Mouse (Mus musculus) ovary, postnatal 10 days (tissue): ENCODE measurements around the gene St3gal2.
A peak's percentile ranks its signal among the peaks of the same experiment; 100 is the strongest.
"Not testable (repeated sequence)": the region's sequence is repeated elsewhere in the genome, so short reads cannot be mapped to it uniquely, and the experiment has no call there.

Source experiments
- DNase-seq: peaks from one replicate; pipeline ENCODE4 v3.0.0; 2022; ENCODE audit warnings: low spot score

St3gal2 gene

GRCm38 (mm10) chr8:110911576-110912570, 7.8 kb upstream of the St3gal2 start:
- DNase-seq: no peak

GRCm38 (mm10) chr8:110917415-110917814, 2.3 kb upstream of the St3gal2 start:
- DNase-seq: no peak

DNA sequence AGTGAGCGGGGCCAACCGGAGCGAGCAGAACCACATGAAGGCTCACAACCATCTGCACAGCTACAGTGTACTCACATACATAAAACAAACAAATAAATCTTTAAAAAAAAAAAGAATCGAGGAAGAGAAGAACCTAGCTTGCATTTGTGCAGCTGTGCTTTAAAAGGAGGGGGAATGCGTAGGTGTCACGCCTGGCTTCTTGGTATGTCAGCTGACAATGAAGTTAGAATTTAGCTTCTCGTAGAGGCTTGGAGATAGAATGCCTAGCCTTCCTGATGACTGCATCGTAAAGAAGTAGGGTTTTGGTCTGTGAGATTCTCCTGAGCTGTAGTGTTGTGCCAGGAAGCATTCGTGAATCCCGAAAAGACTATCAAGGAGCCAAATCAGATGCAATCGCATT, 1.7 kb upstream of the St3gal2 start:
- DNase-seq: no peak

DNA sequence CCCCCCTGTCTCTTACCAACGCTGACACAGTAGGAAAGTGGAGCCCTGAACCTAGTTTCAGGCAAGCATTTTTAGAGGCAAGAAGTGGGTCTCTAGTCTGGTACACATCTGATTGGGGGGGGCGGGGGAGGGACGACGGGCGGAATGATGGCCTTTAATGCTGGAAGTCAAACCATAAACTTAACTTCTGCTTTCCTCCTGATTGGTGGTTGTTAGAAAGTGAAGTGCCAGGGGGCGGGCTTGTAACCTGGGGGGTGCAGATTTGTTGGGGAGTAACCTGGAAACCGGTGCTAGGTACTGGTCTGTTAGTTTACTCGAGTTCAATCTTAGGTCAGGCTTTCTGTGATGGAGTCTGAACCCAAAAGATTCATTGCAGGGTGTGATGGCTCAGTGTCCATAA, 1.3 kb upstream of the St3gal2 start:
- no peak for DNase-seq

DNA sequence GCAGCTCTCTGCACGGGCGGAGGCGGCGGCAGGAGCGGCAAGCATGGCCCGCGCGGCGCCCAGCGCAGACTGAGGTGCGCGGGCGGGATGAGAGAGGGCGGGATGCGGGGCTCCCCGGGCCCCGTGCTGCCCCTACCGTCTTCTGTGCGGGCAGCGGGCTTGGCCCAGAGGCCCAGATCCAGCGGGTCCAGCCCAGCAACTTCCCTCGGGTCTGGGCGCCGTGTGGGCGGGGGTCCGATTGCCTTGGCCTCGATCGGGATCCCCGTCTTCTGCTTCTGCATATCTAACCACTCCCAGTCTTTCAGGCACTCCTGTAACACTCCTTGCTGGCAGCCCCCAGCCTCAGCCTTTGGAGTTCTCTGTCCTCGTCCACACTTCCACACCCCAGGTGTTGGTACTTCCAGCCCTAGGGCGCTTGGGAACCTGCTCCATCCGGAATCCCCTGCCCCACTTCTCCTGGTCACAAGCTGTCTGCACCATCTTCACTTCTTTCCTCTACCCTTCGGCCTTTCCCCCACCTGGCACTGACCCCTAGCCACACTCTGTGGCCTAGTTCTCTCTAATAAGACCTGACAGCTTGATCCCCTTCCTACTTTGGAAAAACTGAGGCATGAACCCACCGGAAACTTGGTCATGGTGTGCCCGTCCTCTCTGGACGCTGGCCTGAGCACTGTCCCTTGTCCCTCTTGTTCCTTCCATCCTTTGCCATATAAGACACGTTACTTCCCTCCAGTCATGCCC, 480 bp downstream of the St3gal2 start:
- peak; percentile 31 for DNase-seq

DNA sequence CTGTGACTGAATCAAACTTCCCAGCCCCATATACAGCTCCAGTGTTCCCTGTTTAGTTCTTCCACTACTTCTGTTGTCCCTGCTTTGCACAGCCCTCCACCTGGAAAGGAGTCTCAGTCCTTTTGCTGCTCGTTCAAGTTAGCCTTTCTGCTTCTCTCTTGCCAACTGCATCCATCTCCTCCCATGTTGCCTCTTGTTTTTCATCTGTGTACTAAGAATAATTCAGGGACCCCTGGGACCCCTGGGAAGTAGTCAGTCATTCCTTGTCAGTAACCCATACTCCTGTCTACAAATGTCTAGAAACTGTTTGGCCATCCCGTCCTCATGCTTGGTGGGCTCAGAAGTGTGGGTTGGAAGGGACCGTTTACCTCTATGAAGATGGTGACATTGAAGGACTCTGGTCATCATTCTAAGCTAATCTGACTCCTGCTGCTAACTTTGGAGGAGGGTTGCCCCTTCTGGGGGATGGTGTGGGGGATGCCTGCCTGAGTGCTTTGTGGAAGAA, 1.1 kb downstream of the St3gal2 start:
- DNase-seq: no peak

GRCm38 (mm10) chr8:110921492-110922230, 1.9 kb downstream of the St3gal2 start:
- DNase-seq: no peak

DNA sequence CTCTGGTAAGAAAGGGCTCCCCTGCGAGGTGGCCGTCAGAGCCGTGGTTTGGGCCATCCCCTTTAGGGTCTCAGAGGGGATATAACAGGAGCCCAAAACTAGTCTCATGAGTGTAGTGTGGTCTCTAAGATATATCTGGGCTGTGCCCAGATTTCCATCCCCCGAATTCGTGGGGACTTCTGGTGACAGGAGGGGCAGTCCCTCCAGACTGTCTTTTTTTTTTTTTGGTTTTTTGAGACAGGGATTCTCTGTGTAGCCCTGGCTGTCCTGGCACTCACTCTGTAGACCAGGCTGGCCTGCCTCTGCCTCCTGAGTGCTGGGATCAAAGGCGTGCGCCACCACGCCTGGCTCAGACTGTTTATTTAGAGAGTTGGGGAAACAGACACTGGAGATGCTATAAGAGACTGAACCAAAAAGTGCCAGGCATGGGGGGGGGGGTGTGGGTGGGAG, 6.0 kb downstream of the St3gal2 start:
- DNase-seq: no peak

DNA sequence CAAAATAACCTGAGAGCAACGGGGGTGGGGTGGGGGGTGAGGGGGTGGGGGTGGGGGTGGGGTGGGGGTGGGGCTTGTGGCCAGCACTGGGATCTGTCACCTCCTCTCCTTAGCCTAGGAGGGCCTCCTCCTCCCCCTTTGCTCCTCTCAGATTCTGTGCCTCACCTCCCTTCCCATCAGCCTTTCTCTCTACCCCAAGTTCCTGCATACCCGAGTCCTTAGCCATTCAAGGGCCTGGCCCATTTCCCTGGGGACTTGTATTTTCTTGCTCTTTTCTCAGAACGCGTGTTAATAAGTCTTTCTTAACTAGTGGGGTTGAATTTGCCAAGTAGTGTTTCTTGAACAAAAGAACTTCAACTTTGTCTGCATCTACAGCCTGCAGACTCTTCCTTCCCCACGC, 7.0 kb downstream of the St3gal2 start:
- no peak for DNase-seq

DNA sequence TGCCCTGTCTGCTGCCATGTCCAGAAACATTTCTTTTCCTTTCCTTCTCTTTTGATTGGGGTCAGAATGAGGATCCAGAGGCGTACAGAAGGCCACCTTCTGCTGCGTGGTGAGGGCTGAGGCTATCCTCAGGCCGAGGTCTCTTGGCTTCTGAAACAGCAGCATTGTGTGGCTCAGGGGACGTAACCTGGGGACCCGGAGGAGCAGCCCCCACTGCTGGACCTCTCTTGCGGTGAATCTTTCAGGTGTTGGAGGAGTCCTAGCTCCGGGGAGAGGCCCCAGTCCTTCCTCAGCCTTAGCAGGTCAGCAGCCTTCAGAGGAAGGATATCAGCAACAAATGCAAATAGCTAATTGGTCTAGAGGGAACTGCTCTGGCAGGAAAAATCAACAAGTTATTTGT, 8.7 kb downstream of the St3gal2 start:
- DNase-seq: no peak

- DNase-seq: no peak
Measured at GRCm38 (mm10) chr8:110929066-110929465, 9.3 kb downstream of the St3gal2 start.

GRCm38 (mm10) chr8:110929672-110930071, 9.9 kb downstream of the St3gal2 start:
- not testable (repeated sequence) for DNase-seq

GRCm38 (mm10) chr8:110931176-110931939, 11.6 kb downstream of the St3gal2 start:
- no peak for DNase-seq

- DNase-seq: no peak
Measured at GRCm38 (mm10) chr8:110932444-110932843, 12.7 kb downstream of the St3gal2 start.

DNA sequence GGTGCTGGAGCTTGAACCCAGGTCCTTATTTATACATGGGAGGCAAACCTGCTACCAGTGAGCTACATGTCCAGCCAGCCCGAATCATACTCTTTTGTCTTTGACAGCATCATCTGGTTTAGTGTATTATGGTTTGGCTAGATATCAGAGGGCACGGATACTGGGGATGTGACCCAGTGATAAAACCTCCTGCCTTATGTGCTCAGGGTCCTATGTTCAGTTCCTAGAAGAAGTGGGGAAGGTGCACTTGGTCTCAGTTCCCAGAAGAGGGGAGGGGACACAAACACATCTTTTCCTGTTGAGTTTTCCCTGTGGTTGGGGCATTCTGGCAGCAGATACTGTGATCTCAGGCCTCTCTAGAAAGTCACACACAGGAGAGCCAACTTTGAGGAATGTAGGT, 13.6 kb downstream of the St3gal2 start:
- DNase-seq: no peak

- no peak for DNase-seq
Measured at GRCm38 (mm10) chr8:110936217-110936616, 16.5 kb downstream of the St3gal2 start.

GRCm38 (mm10) chr8:110938882-110939589, 19.3 kb downstream of the St3gal2 start:
- DNase-seq: no peak

GRCm38 (mm10) chr8:110940682-110941452, 21.1 kb downstream of the St3gal2 start:
- no peak for DNase-seq

DNA sequence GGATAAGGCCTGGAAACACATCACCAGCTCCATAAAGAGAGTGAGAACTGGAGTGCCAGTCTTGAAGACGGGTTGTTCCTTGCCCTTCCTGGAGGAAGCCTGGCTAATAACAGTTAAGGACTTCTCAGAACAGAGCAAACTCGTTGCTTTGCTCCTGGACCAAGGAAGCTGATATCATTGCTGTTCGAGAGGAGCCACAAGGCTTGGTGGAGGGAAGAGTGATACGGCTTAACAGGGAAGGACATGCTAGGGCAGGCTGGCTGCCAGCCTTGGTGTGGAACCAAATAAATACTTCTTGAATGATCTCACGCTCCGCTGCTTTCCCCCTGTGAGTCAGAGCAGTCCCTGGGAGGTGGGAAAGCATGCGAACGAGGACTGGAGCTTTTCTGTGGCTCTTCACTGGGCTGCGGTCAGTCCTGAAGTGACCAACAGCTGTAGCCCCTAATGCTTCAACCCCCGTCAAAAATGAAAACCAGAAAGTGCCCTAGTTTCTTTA, 21.8 kb downstream of the St3gal2 start:
- DNase-seq: peak; percentile 41
